Mouse (Mus musculus) thymus, postnatal 4 days (tissue): ENCODE data around the gene Trim47.

Experiments
- DNase-seq: peaks from one replicate; pipeline ENCODE4 v3.0.0; 2021

Gene Trim47

GRCm38 (mm10) chr11:116060596-116060995 lies 66.4 kb downstream of the Trim47 start:
- DNase-seq, result no peak

GRCm38 (mm10) chr11:116059691-116060025 lies 67.4 kb downstream of the Trim47 start:
- DNase-seq, result no peak

GRCm38 (mm10) chr11:116058868-116059690 lies 67.9 kb downstream of the Trim47 start:
- no peak for DNase-seq

GRCm38 (mm10) chr11:116058022-116058614 lies 68.9 kb downstream of the Trim47 start:
- no peak for DNase-seq

GRCm38 (mm10) chr11:116057237-116057881 lies 69.7 kb downstream of the Trim47 start:
- DNase-seq, result no peak

GRCm38 (mm10) chr11:116055873-116056272 lies 71.1 kb downstream of the Trim47 start:
- no peak for DNase-seq
